Mouse (Mus musculus): ENCODE data around the gene Zfp760. TPM values are rescaled to one million over a fixed set of nuclear protein-coding genes. Genes with fewer than 3 reads are reported as not detected.
"Not testable (repeated sequence)": the region's sequence is repeated elsewhere in the genome, so short reads cannot be mapped to it uniquely, and the experiment has no call there.

Zfp760 gene
- polyA plus RNA-seq (2012; rRNA removed) = 0.87 and 0.97 TPM in 2 replicates

GRCm38 (mm10) chr17:21707343-21707996 is at the start of gene Zfp760:
TSS of gene Zfp760 (plus strand) at chr17:21707741.
- 8% methylated on average over 26 of the region's 26 CpGs for WGBS
- DNase-seq (ENCODE audit: low read depth, low spot score) = peak; percentile 85

DNA sequence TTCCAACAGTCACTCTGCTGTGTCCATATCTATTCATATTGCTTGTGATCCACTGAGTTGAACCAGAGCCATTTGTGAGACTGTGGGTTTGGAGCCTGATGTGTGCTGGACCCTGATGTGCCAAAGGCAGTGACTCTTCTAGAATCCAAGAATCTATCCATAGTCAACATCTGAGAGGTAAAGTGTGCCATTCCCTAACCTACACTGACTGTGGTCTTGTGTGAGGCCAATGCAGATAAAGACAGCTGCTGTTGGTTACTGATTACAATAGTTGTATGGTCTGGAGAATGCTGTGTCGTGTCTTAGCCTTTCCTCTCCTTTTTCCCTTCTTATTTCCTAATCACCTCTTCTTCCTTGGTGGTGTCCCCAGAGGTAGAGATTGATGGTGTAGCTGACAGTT is 28.7 kb upstream of the Zfp760 start:
- 13% methylated on average over 1 of the region's 1 CpGs for WGBS
- not testable (repeated sequence) for DNase-seq (ENCODE audit: low read depth, low spot score)

DNA sequence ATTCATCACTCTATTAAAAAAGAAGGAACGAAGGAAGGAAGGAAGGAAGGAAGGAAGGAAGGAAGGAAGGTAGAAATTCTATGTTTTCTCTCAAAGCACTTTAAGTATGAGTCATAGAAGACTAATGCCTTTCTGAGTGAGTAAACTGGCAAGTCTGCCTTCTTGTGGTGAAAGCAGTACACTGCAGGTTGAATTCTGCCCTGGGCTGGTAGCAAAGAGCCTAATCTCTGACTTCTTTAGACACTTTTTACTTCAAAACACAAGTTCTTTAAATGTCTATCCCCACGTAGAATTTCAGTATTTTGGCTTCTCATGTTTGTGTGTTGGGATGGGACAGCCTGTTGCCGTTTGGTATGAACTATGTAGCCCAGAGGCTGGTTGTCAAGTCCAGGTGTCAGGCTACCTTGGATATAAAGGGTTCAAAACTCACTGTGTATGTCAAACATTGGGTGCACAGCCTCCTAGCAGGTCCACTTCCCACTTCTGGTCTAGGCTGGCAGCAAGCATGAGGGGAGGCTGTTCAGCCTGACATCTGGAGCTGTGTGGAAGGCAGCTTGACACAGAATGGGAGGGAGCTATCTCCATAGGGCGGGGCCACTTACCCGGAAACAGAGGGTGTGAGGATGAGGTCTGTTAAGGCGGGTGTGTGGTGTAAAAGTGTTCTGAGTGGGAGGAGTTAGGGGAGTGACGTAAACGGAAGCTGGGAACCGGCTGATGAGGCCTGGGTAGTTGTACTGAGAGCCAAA is 28.1 kb upstream of the Zfp760 start:
- WGBS = 2% methylated on average over 9 of the region's 9 CpGs
- DNase-seq (ENCODE audit: low read depth, low spot score) = peak; percentile 91

DNA sequence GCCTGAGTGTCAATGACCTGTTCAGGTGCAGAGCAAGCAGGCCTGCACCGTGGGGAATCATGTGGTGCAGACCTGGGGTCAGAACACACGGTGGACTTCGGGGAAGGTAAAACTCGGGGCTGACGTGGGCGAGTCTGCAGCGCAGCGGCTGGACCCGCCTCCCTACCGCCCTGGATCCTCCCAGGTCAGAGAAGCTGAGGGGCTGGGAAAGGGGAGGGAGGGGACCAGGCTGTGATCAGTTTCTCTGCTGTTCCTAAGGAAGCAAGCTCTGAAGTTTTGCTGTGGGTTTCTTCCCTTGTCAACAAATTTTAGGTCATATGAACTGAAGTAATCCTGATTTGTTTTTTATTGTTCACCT is 27.5 kb upstream of the Zfp760 start:
- WGBS = under 1% methylated on average over 10 of the region's 10 CpGs
- not testable (repeated sequence) for DNase-seq (ENCODE audit: low read depth, low spot score)

DNA sequence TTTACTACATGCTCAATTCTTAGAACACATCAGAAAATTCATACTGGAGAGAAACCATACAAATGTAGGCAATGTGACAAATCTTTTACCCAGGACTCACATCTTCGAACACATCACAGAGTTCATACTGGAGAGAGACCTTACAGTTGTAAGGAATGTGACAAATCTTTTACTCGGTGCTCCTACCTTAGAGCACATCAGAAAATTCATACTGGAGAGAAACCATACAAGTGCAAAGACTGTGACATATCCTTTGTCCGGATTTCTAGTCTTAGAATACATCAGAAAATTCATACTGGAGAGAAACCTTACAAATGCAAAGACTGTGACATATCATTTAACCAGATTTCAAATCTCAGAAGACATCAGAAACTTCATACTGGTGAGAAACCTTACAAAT is 16.0 kb upstream of the Zfp760 start, which contains the start of gene Gm10226:
TSS of gene Gm10226 (plus strand) at position 301 of the 400 bp plus-strand sequence.
- no peak for DNase-seq (ENCODE audit: low read depth, low spot score)
- WGBS = 91% methylated on average over 3 of the region's 3 CpGs

DNA sequence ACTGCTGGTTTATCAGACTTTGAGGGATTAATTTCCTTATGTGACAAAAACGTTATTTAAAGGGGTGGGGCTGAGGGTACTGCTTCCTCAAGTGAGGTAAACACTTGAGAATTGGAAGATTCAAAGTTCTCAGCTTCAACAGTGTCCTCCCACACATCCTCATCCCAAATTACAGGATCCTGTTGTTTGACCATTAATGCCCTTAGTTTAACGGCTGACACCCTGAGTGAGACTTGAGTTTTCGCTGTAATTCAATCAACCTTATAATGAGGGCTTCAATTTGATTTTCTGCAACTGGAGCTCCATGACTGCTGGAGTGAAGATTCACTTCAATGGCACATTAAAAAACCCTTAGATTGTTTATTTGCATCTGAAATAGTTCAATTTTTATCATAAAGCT is 14.2 kb upstream of the Zfp760 start:
- WGBS = 75% methylated on average over 3 of the region's 3 CpGs
- DNase-seq (ENCODE audit: low read depth, low spot score) = no peak

- DNase-seq (ENCODE audit: low read depth, low spot score) = no peak
Measured at GRCm38 (mm10) chr17:21696073-21696472, 11.5 kb upstream of the Zfp760 start.

- DNase-seq (ENCODE audit: low read depth, low spot score) = no peak
- WGBS = 38% methylated on average over 5 of the region's 5 CpGs
Measured at GRCm38 (mm10) chr17:21702281-21703240, 5.0 kb upstream of the Zfp760 start.

DNA sequence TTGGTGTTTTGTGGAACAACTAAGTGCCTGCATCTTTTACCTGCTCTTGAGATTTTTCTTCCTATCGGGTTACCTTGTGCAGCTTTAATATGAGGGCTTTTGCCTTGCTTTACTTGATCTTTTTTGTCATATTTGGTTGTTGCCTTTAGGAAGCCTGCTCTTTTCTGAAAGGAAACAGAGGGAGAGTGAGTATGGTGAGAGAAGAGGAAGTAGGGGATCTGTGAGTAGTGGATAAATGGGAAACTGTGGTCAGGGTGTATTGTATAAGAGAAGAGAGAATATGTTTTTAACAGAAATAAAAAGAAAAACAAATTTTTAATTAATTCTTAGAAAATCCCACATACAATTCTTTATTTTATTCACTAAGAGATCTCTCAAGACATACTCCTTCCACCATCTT is 4.1 kb upstream of the Zfp760 start:
- DNase-seq (ENCODE audit: low read depth, low spot score) = no peak
- WGBS = 76% methylated on average over 1 of the region's 1 CpGs

DNA sequence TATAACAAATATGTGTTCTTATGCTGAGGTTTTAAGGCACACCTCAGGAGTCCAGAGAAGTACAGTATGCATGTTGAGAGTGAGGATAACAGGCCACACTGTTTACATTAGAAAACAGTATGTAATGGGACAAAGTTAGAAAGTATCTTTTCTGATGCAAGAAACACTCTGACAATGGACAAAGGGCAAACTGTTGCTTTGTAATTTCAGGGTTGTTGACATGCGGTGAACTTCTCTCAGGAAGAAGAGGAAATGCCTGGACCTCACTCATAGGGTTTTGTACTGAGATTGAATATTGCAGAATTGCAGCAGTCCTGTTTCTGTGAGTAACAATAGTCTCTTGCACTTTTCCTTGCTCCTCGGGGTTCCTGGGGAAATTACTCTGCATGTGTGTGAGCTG is 860 bp downstream of the Zfp760 start:
- no peak for DNase-seq (ENCODE audit: low read depth, low spot score)
- 14% methylated on average over 2 of the region's 2 CpGs for WGBS

DNA sequence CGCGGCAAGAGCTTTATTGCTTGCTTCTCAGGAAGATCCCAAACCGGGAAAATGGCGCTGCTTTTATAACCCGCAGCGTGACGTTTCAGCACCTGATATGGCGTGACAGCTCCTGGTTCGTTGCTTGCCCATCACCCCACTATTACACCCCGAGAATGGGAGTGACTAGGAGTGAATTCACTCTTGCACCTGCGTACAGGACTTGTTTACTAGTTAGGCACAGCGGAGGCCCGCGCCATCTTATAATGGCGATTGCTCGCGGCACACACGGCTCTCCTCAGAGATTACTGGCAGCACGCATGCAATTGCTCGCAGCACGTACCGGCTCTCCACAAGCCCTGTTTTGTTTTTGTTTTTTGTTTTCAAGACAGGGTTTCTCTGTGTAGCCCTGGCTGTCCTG is 23.0 kb downstream of the Zfp760 start, which contains the start of gene Zfp229:
TSS of gene Zfp229 (plus strand) at position 301 of the 400 bp plus-strand sequence.
- DNase-seq (ENCODE audit: low read depth, low spot score) = not testable (repeated sequence)
- 93% methylated on average over 15 of the region's 22 CpGs for WGBS

GRCm38 (mm10) chr17:21733049-21733448 is 25.5 kb downstream of the Zfp760 start:
- 75% methylated on average over 4 of the region's 4 CpGs for WGBS
- DNase-seq (ENCODE audit: low read depth, low spot score) = no peak

DNA sequence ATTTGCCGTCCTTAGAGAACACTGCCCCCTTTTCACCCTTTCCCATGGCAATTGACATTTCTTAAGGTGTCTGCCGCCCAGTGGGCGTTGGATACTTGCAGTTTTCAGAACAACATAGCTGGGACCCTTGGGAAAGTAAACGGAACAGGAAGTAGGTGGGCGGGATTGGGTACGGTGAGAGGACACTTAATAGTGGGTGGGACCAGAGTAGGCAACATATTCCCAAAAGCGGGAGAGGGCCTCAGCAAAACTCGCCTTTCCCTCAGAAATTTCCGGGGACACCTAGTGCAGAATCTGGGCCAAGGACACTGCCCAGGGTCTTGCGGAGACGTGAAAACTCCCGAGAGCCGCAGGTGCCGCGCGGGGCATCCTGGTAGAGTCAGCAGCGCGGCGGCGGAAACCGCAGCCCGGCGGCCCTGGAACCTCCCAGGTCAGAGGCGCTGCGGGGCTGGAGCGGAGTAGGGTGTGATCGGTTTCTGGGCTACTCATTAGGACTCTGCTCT is 26.0 kb downstream of the Zfp760 start:
- 1% methylated on average over 27 of the region's 27 CpGs for WGBS
- DNase-seq (ENCODE audit: low read depth, low spot score) = peak; percentile 48

DNA sequence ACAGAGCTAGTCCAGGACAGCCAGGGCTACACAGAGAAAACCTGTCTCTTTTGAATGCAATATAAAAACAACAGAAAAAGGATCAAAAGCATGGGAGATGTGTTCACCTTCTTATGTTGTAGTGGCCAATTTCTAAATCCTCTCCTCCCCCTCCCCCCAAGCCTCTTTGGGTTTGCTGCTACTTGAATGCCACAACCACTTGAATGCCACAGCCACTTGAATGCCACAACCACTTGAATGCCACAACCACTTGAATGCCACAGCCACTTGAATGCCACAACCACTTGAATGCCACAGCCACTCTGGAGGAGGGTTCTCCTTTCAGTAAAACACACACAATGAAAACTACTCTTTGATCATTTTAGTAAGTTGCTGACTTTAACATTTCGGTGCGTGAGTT is 45.2 kb downstream of the Zfp760 start:
- 81% methylated on average over 2 of the region's 2 CpGs for WGBS

GRCm38 (mm10) chr17:21753342-21754208 is 46.0 kb downstream of the Zfp760 start:
- DNase-seq (ENCODE audit: low read depth, low spot score) = no peak
- WGBS = 14% methylated on average over 20 of the region's 20 CpGs

More for the DNA sequence above, 45.2 kb downstream of the Zfp760 start:
- no peak for DNase-seq (ENCODE audit: low read depth, low spot score)

DNA sequence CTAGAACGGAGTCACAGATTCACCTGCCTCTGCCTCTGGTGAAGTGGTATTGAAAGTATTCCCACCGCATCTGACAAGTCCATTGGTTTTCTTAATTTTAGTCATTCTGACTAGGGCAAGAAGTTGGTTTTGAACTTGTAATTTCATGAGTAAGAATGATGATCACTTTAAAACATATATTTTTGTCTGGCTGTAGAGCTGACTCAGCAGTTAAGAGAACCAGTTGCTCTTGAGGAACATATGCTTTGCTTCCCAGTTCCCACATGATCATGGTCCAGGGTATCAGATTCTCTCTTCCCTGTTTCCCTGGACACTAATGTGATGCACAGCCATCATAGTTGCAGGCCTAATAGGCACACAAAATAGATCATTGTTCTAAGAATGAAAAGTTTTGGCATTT is 62.8 kb downstream of the Zfp760 start:
- DNase-seq (ENCODE audit: low read depth, low spot score) = no peak

More for the DNA sequence above, 62.8 kb downstream of the Zfp760 start:
- WGBS = 90% methylated on average over 2 of the region's 2 CpGs
